Mouse (Mus musculus) limb, embryonic 14.5 days (tissue): ENCODE data around the gene Cd248. TPM values are rescaled to one million over a fixed set of nuclear protein-coding genes. Genes with fewer than 3 reads are reported as not detected.

Source experiments
- ATAC-seq: fragments of 200-750 bp; cut with Nextera tagmentation; 2 replicates; pipeline ENCODE4 v1.8.0; 2017; ENCODE audit warnings: low read depth, moderate number of reproducible peaks, moderate TSS enrichment; ENCODE audit not compliant: low FRiP score
- DNase-seq: peaks from one replicate; pipeline ENCODE4 v3.0.0-alpha.2; 2015; ENCODE audit warnings: low spot score
- H3K27ac ChIP-seq: fragments of 300-500 bp; sonication (generic); replicated peaks from 2 replicates; pipeline ENCODE4 v1.5.1; 2014; ENCODE audit warnings: low read depth, mild to moderate bottlenecking, low read length, moderate library complexity, mixed read lengths
- H3K27me3 ChIP-seq: fragments of 300-500 bp; sonication (generic); 2 replicates; pipeline ENCODE4 v1.6.1; 2014; ENCODE audit warnings: low read length, mixed read lengths; ENCODE audit not compliant: control insufficient read depth, insufficient read depth
- H3K36me3 ChIP-seq: fragments of 300-500 bp; sonication (generic); 2 replicates; pipeline ENCODE4 v1.6.1; 2014; ENCODE audit warnings: mild to moderate bottlenecking, low read length, moderate library complexity, mixed read lengths; ENCODE audit not compliant: control insufficient read depth, insufficient read depth
- H3K4me1 ChIP-seq: fragments of 300-500 bp; sonication (generic); 2 replicates; pipeline ENCODE4 v1.6.1; 2014; ENCODE audit warnings: antibody characterized with exemption, low read length, mixed read lengths; ENCODE audit not compliant: control insufficient read depth, insufficient read depth
- H3K4me2 ChIP-seq: fragments of 300-500 bp; sonication (generic); replicated peaks from 2 replicates; pipeline ENCODE4 v1.6.1; 2014; ENCODE audit warnings: low read depth, mild to moderate bottlenecking, low read length, moderate library complexity; ENCODE audit not compliant: severe bottlenecking
- H3K4me3 ChIP-seq: fragments of 300-500 bp; sonication (generic); replicated peaks from 2 replicates; pipeline ENCODE4 v1.5.1; 2014; ENCODE audit warnings: low read length
- H3K9ac ChIP-seq: fragments of 300-500 bp; sonication (generic); 2 replicates; pipeline ENCODE4 v1.6.1; 2014; ENCODE audit warnings: mild to moderate bottlenecking, low read depth, low read length, moderate library complexity; ENCODE audit not compliant: severe bottlenecking
- H3K9me3 ChIP-seq: fragments of 300-500 bp; sonication (generic); 2 replicates; pipeline ENCODE4 v1.6.1; 2016; ENCODE audit warnings: low read length; ENCODE audit not compliant: control insufficient read depth
- POLR2A ChIP-seq: fragments of 200-500 bp; IDR thresholded peaks from 2 replicates; pipeline ENCODE4 v1.8.0; 2012; ENCODE audit warnings: inconsistent platforms, mild to moderate bottlenecking, moderate library complexity, borderline replicate concordance; ENCODE audit not compliant: insufficient read depth, insufficient read length; ENCODE audit errors: extremely low read depth
- WGBS: fragments of 180-500 bp; shearing (Covaris S2); extraction: QIAGEN DNeasy Blood & Tissue Kit; methylation state at CpG from one replicate; pipeline ENCODE4 v1.1.7; 2014; 5-methylcytosine and 5-hydroxymethylcytosine counted together
- polyA plus RNA-seq, 2 experiments: library from polyadenylated mRNA; depleted of rRNA in 1 of 2; stranded (reverse) in 1 of 2; unstranded in 1 of 2; fragments of >200 nt; fragmentation: Nextera tagmentation in 1 of 2; extraction: Ambion mirVana in 1 of 2; gene quantifications; 2 replicates each; pipeline versions ENCODE4 v1.2.1 to v1.2.3; 2012 to 2014

Cd248 gene
- polyA plus RNA-seq, 2 experiments = 97.5 to 127 TPM

GRCm38 (mm10) chr19:5072389-5073019 lies 4.6 kb downstream of the Cd248 start:
- ATAC-seq (0 out of 2 replicates have a peak, but pooled peaks have one; percentile 18), DNase-seq (peak; percentile 75)
- Histone ChIP-seq H3K27me3 (no peaks in the 10 kb centered on the region), H3K36me3 (no peaks in the 10 kb centered on the region), H3K27ac (peak overlapping the region; percentile 96), H3K9ac (peak overlapping the region; percentile 58), H3K9me3 (no peaks in the 10 kb centered on the region), H3K4me1 (peaks cover 30% of the 10 kb centered on the region), H3K4me3 (peak overlapping the region; percentile 64), H3K4me2 (peak overlapping the region; percentile 94)
- no peak for TF ChIP-seq POLR2A
- WGBS = 2% methylated on average over 20 of the region's 20 CpGs

- Histone ChIP-seq H3K27ac (peak overlapping the region; percentile 96; the same call in 1 of the 2 replicates), H3K9ac (no peak overlapping the region), H3K4me1 (peaks cover 30% of the 10 kb centered on the region), H3K27me3 (no peaks in the 10 kb centered on the region), H3K9me3 (no peaks in the 10 kb centered on the region), H3K4me2 (peak overlapping the region; percentile 94), H3K4me3 (peak overlapping the region; percentile 64), H3K36me3 (no peaks in the 10 kb centered on the region)
- DNase-seq = peak; percentile 87
- TF ChIP-seq POLR2A = no peak
- under 1% methylated on average over 15 of the region's 15 CpGs for WGBS
- peak; percentile 37; the same call in 1 of the 2 replicates for ATAC-seq
These were observed 5.2 kb downstream of the Cd248 start for GRCm38 (mm10) chr19:5073028-5073427.

GRCm38 (mm10) chr19:5073518-5073917 lies 5.6 kb downstream of the Cd248 start:
- H3K36me3 ChIP-seq = no peaks in the 10 kb centered on the region
- DNase-seq = no peak
- H3K9ac ChIP-seq = no peak overlapping the region
- H3K27me3 ChIP-seq = no peaks in the 10 kb centered on the region
- no peak overlapping the region for H3K27ac ChIP-seq
- 41% methylated on average over 5 of the region's 5 CpGs for WGBS
- ATAC-seq = no peak
- H3K4me2 ChIP-seq = no peak overlapping the region
- H3K9me3 ChIP-seq = no peaks in the 10 kb centered on the region
- H3K4me1 ChIP-seq = peaks cover 30% of the 10 kb centered on the region
- no peak for TF ChIP-seq POLR2A
- H3K4me3 ChIP-seq = no peak overlapping the region

GRCm38 (mm10) chr19:5079279-5079678 lies 11.4 kb downstream of the Cd248 start:
- WGBS = 85% methylated on average over 1 of the region's 1 CpGs
- DNase-seq = no peak

GRCm38 (mm10) chr19:5082005-5082404 lies 14.1 kb downstream of the Cd248 start:
- ATAC-seq = no peak
- H3K4me1 ChIP-seq = no peaks in the 10 kb centered on the region

More at GRCm38 (mm10) chr19:5079279-5079678, 11.4 kb downstream of the Cd248 start:
- no peak overlapping the region for H3K9ac ChIP-seq
- H3K4me2 ChIP-seq = no peak overlapping the region
- no peaks in the 10 kb centered on the region for H3K36me3 ChIP-seq
- no peak overlapping the region for H3K4me3 ChIP-seq
- no peak for ATAC-seq
- H3K27ac ChIP-seq = no peak overlapping the region
- H3K4me1 ChIP-seq = no peaks in the 10 kb centered on the region
- TF ChIP-seq POLR2A = no peak
- peaks cover 35% of the 10 kb centered on the region for H3K27me3 ChIP-seq
- H3K9me3 ChIP-seq = no peaks in the 10 kb centered on the region

More at GRCm38 (mm10) chr19:5082005-5082404, 14.1 kb downstream of the Cd248 start:
- Histone ChIP-seq H3K9me3 (no peaks in the 10 kb centered on the region), H3K27ac (no peak overlapping the region), H3K4me3 (no peak overlapping the region), H3K36me3 (no peaks in the 10 kb centered on the region), H3K4me2 (no peak overlapping the region), H3K9ac (no peak overlapping the region; the same call in 1 of the 2 replicates), H3K27me3 (peaks cover 58% of the 10 kb centered on the region)
- no peak for DNase-seq
- WGBS = 65% methylated on average over 18 of the region's 18 CpGs
- TF ChIP-seq POLR2A = no peak
